Mouse (Mus musculus) E14TG2a.4 (cell line): ENCODE data around the gene Bmpr1b.

Experiments
- CTCF ChIP-seq: conservative IDR thresholded peaks from 2 replicates; pipeline ENCODE4 v1.5.1; 2014; ENCODE audit warnings: low read length
- NANOG ChIP-seq: IDR thresholded peaks from 2 replicates; pipeline ENCODE4 v1.6.1; 2014; ENCODE audit warnings: borderline replicate concordance, low read length, mixed read lengths

GRCm38 (mm10) chr3:141984548-141984947 is 184.7 kb downstream of the Bmpr1b start:
- TF ChIP-seq CTCF (no peak), NANOG (no peak)
